Mouse (Mus musculus) right cerebral cortex, postnatal 10 days (tissue): Measurements from ENCODE around the gene Ube2i.

Source experiments
- DNase-seq, 2 experiments: peaks; one replicate each; pipeline ENCODE4 v3.0.0; 2021; ENCODE audit warnings: low spot score in 2 of 2

Ube2i gene

DNA sequence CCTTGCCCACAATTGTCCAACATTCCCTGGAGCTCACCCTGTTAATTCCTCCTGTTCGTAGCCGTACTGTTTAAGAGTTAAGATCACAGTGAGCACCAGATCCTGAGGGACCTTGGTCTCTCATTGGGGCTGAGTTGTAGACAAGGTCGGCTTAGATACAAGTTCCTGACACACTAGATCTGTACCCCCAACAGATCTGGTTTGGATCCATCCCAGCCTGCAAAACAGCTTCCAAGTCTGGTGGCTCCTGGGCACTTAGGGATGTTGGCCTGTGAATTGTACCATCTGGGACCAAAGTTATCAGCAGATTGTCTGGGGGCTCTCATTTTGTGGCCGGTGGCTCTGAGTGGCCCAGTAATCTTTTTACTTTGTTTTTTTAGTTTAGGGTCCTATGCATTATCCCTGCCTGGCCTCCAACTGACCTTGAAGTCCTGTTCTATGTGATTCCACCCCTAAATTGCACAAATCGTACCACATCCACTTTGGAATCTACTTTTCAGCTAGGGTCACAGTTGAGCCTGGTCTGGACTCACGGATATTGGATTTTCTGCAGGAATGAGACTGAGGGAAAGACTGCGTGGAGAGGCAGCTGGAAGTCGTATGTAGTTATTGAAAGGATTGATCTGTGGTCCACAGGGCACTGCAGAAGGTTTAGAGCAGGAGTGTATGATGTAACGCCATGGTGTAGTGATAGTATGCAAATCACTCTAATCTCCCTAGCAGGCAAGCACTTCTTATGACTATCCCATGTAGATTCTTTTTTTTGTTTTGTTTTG is at the start of gene Ube2i:
Gene Ube2i (minus strand): TSS at position 52 of the 776 bp plus-strand sequence.
- DNase-seq, result no peak

GRCm38 (mm10) chr17:25322930-25323329 is 48.5 kb upstream of the Ube2i start:
- no peak for DNase-seq

DNA sequence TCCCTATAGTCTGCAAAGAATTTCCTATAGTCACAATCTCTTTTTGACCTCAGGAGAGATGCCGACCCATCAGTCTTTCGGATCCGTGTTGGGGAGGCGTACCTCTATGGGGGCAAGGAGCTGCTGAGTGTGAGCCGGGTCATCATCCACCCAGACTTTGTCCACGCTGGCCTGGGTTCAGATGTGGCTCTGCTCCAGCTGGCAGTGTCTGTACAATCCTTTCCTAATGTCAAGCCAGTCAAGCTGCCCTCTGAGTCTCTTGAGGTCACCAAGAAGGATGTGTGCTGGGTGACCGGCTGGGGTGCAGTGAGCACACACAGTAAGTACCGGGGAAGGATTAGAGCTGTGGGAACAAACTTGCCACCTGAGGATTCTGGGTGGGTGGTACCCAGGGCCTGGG is 46.4 kb upstream of the Ube2i start:
- no peak for DNase-seq

GRCm38 (mm10) chr17:25318354-25318753 is 43.9 kb upstream of the Ube2i start, which contains the start of gene Prss29:
Gene Prss29 (plus strand): TSS chr17:25318654.
- DNase-seq, result no peak

- DNase-seq, result no peak
Observed at GRCm38 (mm10) chr17:25308346-25308745, 33.9 kb upstream of the Ube2i start, which contains the start of gene Prss28. Gene Prss28 (plus strand): TSS chr17:25308646.

- no peak for DNase-seq
Observed at GRCm38 (mm10) chr17:25298094-25298493, 23.7 kb upstream of the Ube2i start, which contains the start of gene Prss34. Gene Prss34 (plus strand): TSS chr17:25298394.

DNA sequence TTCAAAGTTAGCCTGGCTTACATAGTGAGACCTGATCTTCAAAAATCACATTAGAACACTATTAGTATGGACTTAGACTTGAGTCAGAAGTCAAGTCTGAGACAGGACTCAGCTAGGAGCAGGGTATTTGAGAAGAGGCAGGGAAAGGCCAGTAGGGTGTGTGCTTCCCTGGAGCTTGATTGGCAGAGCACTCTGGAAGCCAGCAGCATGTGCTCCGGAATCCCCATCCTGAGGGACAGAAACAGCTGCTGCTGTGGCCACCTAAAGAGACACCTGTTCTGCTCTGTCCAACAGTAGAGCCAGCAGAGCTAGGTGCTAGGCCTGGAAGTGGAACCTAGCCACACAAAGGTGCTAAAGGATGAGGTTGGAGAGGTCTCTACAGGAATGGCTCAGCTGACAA is 19.7 kb upstream of the Ube2i start:
- no peak for DNase-seq

DNA sequence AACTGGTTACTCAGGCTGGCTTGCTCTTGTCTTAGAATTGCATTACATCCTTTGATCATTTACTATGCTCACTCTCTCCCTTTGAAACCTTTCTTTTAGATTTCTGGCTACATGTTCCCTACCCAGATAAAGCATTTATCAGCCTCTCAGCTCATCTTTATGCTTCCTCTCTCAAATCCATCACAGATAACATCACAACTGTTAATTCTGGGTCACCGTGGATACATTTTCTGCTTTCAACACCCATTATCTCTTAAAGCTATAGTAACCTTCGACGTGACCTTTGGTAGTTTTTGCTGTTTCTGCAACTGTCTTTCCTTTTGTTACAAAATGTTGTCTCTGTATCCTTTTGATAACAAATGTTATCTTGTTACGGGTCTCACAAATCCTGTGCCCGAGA is 19.1 kb upstream of the Ube2i start:
- DNase-seq, result no peak

GRCm38 (mm10) chr17:25290411-25290810 is 16.0 kb upstream of the Ube2i start:
- DNase-seq, result no peak

- DNase-seq, result peak; percentile 46 to 63
Observed at GRCm38 (mm10) chr17:25288842-25289241, 14.4 kb upstream of the Ube2i start.

DNA sequence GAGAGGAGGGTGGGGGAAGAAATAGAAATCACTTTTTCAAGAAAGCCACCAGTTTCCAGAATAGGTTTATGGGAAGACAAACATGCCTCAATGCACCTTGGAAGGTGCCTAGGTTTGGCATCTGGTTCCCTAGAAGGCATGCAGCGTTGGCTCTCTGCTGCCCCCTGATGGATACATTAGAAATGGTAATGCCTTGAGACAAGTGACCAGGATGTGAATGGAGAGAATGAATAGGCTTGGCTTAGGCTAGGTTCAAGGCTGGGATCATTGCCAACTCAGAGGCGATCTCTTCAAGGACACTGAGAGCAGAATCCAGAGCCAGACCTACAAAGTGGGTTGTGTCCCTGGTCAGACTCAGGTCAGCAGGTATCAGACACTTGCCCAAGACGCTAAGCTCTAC is 10.6 kb upstream of the Ube2i start:
- DNase-seq, result peak; percentile 55 to 59

- peak in 1 of 2 experiments; percentile 45 for DNase-seq
Observed at GRCm38 (mm10) chr17:25282133-25282532, 7.7 kb upstream of the Ube2i start.

DNA sequence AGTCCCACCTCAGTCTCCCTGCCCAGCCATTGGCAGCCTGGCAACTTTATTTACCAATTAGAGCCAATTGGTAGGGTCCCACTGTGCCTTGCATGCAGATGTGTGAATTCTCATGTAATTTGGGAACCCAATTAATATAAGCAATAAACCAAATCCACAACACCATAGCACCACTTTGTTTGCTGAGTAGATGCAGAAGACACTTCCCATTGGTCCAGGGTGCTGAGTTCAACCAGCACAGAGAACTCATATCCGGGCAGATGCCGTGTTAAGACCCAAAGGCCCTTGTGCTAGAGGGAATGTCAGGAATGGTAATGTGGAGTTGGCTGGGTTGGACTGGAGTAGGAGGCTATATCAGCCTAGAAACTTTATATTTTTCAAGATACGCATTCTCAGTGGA is 1.4 kb upstream of the Ube2i start:
- DNase-seq, result no peak

DNA sequence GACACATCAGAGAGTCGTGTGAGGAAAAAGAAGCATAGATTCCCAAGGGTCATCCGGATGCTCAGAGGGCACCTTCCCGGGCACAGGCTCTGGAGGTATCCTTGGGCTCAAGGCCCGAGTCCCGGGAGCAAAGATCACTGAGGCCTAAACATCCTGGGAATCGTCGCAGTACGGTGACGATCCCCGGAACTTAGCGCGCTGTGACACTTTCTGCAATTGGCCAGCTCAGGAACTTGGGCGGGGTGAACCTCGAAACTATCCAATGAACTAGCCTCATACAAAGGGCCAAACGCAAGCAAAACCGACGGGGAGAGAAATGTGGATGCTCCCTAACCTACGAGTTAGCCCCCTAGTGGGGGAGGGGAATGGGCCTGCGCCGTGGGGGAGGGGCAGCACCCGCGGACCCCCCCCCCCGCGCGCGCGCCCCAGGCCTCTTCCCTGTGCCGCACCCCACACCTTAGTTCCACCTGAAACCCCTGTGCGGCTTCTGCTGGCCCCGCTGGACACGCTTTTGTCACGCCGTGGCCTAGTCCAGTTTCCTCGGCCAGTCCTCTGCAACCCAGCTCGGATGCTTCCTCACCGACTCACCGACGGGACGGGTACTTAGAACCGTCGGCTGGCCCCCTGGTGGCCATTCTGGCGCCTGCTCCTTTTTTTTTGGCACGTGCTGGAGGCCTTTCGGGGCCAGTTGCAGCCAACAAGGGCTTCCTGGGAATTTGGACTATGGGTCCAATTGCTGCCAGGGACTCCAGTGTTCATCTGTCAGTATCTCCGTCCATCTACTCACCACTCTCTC is 518 bp downstream of the Ube2i start:
- DNase-seq, result peak; percentile 96 to 97

- peak in 1 of 2 experiments; percentile 91 for DNase-seq
Observed at GRCm38 (mm10) chr17:25272951-25273705, 1.3 kb downstream of the Ube2i start.

DNA sequence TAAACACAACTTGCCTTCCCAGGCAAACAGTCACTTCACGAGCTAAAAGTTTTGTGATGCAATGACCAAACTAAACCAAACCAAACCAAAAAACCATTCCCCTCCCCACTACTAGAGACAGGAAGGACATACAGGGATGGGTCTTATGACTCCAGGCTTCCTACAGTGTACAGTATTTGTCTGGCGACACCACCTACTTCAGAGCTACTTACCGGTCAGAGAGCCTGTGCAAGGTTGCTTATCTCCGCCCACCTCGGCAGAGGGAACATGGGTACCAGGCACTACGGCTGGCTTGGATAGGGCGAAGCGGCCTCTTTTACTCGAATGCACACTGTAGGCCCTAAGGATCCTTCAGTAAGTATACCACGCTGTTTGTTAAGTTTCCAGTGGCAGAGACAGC is 2.1 kb downstream of the Ube2i start:
- DNase-seq, result no peak

- no peak for DNase-seq
Observed at GRCm38 (mm10) chr17:25270795-25271335, 3.6 kb downstream of the Ube2i start.

GRCm38 (mm10) chr17:25264453-25264852 is 10.0 kb downstream of the Ube2i start:
- DNase-seq, result peak in 1 of 2 experiments; percentile 42

GRCm38 (mm10) chr17:25257804-25258261 is 16.6 kb downstream of the Ube2i start:
- no peak for DNase-seq

DNA sequence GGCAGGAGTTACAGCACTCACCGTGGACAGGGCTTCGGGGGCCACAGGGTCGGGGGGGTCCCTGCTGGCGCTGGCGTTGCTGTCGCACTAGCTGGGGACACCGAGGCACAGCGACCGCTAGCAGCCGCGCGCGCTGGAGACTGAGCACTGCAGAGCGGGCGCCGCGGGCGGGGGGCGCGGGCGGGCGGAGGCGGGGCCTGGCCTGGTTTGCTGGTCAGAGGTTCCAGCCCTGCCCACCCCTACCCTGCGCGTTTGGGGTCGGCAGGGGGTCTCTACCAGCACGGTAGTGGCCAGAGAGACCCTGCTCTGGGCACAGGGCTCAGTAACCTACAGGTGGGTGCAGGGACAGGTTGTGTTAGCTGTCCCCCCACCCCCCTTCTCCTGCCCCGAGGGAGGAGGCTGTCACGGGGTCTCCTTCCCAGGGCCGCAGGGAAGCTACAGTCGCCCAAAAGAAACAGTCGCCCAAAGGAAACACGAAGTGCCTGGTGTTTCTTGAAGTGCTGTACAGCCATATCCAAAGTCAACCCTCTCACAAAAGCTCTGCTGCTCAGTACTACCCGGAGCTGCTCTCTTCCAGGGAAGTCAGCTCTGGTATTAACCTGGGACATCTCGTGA is 18.2 kb downstream of the Ube2i start, which contains the start of gene Baiap3:
Gene Baiap3 (minus strand): TSS at position 225 of the 615 bp plus-strand sequence.
- DNase-seq, result no peak

DNA sequence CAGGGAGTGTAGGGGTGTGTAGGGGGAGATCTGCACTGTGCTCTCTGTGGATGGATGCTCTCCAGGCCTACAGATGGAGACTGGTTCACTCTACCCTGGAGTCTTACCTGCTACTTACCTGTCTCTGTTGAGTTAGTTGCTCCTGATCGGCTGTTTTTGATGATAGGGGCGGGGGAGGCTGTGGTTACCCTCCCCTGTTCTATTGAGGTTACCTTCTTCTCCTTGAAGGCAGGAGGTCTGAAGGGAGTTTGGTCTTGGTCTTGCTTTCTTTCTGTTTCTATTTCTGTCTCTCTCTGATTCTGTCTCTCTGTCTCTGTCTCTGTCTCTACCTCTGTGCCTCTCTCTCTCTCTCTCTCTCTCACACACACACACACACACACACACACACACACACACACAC is 19.3 kb downstream of the Ube2i start:
- no peak for DNase-seq
